Mouse (Mus musculus) heart, adult 2 months (tissue): ENCODE data around the gene Coq2.

Source experiments
- CTCF ChIP-seq: fragments of 200-600 bp; IDR thresholded peaks from 2 replicates; pipeline ENCODE4 v1.8.1; 2022; ENCODE audit warnings: antibody characterized with exemption, mild to moderate bottlenecking, moderate library complexity
- POLR2A ChIP-seq: fragments of 200-500 bp; IDR thresholded peaks from 2 replicates; pipeline ENCODE4 v1.6.1; 2011; ENCODE audit warnings: mild to moderate bottlenecking, low read depth, low read length, control low read depth; ENCODE audit not compliant: insufficient read depth

DNA sequence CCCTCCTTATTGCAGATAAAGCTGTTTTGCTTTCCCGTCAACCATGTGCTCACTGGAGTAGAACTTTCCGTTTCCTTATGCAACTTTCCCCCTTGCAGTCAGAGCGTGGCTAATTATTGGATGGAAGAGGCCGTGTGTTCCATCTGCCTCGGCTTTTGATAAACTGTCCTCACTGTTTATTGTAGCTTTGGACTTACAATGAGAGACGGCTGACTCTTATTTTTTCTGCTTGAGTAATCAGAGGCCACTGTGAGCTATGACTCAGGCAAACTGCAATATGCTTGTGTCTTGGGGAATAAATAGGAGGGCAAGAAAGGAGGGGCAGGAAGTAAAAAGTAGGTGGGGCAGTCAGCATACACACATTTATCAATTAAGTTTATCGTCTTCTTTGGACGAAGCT lies 31.7 kb upstream of the Coq2 start:
- TF ChIP-seq CTCF (no peak), POLR2A (no peak)
